Mouse (Mus musculus) G1E (cell line): ENCODE results near the gene Macrod2.

Source experiments
- CTCF ChIP-seq: IDR thresholded peaks from 2 replicates; pipeline ENCODE4 v1.5.1; 2012; ENCODE audit warnings: low read depth, low read length, inconsistent platforms, mixed read lengths
- GATA1 ChIP-seq: IDR thresholded peaks from 2 replicates; pipeline ENCODE4 v1.6.1; 2012; ENCODE audit warnings: borderline replicate concordance, low read length, inconsistent platforms, mixed read lengths
- GATA2 ChIP-seq: IDR thresholded peaks from 2 replicates; pipeline ENCODE4 v1.6.1; 2012; ENCODE audit warnings: low read depth, low read length, inconsistent platforms, borderline replicate concordance
- POLR2AphosphoS5 ChIP-seq: IDR thresholded peaks from 2 replicates; pipeline ENCODE4 v1.6.1; 2012; ENCODE audit warnings: low read depth, low read length, inconsistent platforms; ENCODE audit not compliant: insufficient replicate concordance
- TAL1 ChIP-seq: conservative IDR thresholded peaks from 2 replicates; pipeline ENCODE4 v1.6.1; 2012; ENCODE audit warnings: low read depth, low read length, inconsistent platforms, mixed read lengths

- no peak for TF ChIP-seq CTCF
- no peak for TF ChIP-seq GATA1
- no peak for TF ChIP-seq TAL1
- no peak for TF ChIP-seq POLR2AphosphoS5
- TF ChIP-seq GATA2: no peak
These were observed 1713.8 kb downstream of the Macrod2 start for GRCm38 (mm10) chr2:142108947-142109346.
